Mouse (Mus musculus): Measurements from ENCODE around the gene Stard5.

DNA sequence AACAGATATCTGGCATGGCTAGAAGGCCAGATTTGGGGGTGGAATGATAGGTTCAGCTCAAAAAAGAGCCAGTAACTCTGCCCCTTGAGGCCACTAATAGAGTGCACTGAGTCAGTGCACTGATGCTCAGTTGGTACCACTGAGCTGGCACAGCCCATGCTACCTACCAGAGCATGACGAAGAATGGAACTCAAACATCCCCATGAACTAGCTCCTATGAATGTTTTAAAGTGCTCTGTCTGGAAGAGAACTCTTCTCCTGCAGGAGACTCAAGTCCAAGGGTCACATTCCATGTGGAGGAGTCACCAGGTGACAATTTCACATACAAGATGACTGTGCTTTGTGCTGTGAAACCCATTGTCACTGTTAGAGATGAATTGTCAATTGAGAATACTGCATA is 13.1 kb upstream of the Stard5 start:
- TF ChIP-seq CTCF (conservative IDR thresholded peaks at IDR 0.05; ENCODE audit: insufficient read depth, insufficient read length, low read depth, low read length) (no peak; the same call in 1 of the 2 replicates), POLR2A (IDR thresholded peaks at IDR 0.05; ENCODE audit: low read depth, low read length) (no peak)
